Mouse (Mus musculus) embryo, embryonic 10.5 days (tissue): ENCODE results near the gene Ccm2.
A peak's percentile ranks its signal among the peaks of the same experiment; 100 is the strongest.
"Not testable (repeated sequence)": the region's sequence is repeated elsewhere in the genome, so short reads cannot be mapped to it uniquely, and the experiment has no call there.

Source experiments
- DNase-seq: peaks from one replicate; pipeline ENCODE4 v3.0.0-alpha.2; 2015; ENCODE audit warnings: low spot score

Ccm2 gene

DNA sequence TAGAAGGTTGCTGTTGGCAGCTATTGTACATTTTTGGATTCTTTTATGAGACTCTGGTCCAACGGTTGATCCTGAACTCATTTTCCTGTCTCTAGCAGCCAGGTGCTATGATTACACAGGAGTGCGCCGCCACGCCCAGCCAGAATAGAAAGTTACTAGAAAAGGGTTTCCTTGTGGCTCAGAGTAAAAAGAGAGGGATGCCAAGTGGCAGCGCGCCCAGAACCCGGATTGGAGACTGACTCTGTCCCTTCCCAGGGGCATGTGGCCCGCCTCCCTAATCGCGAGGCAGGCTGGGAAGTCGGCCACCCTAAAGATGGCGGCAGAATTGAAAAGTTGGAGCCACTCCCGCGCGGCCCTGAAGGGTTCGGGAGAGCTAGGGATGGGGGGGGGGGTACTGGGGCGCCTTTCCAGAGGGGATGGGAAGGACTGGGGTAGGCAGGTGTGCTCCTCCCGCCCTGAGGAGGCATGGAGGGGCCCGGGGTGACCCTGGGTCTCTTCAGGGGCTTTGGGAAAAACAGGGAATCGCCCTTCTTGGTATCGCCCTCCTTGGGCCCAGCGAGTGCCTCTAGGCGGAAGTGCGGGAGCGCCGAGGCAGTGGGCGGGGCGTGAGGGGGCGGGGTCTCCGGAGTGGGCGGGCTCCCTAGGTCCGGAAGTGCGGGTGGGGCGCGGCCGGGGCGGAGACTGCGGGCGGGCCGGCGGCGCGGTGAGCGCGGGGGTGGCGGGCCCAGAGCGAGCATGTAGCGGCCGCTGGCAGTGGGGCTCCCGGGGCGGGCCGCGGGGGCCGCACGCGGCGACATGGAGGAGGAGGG lies at the start of gene Ccm2:
Ccm2 (plus strand) TSS at position 683 of the 809 bp plus-strand sequence.
- peak; percentile 95 for DNase-seq

DNA sequence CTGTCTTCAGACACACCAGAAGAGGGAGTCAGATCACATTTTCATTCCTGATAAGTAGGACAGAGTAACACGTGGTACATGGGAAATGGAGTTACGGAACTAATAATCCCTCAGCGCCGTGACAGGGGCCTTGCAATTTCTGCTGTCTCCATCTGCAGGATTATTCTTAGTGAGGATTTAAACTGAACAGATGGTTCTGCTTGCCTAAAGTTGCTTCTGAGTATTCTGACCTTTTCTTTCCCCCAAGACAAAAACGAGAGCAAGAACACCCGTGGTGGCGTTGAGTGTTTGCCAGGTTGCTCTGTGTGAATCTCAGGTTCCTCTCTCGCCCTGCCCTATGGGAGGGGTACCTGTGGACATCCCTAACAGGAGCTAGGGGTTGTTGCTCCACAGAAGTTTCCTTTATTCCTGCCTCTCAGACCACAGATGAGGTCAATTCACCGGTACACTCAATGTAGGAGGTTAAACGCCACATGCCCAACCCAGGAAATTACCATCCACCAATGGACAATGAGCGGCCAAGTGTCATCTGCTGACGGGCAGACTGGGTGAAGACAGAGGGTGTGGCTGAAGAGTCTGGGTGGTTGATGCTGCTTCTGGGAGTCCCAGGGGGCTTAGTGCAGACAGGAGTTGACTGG lies 49.3 kb upstream of the Ccm2 start:
- DNase-seq, result no peak

DNA sequence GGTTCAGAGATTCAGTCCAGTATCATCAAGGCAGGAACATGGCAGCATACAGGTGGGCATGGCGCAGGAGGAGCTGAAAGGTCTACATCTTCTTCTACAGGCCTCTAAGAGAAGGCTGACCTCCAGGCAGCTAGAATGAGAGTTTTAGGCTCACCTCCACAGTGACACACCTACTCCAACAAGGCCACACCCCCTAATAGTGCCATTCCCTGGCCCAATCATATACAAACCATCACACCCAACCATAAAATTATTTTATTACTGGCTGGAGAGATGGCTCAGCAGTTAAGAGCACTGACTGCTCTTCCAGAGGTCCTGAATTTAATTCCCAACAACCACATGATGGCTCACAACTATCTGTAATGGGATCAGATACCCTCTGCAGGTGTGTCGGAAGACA lies 44.2 kb upstream of the Ccm2 start:
- no peak for DNase-seq

DNA sequence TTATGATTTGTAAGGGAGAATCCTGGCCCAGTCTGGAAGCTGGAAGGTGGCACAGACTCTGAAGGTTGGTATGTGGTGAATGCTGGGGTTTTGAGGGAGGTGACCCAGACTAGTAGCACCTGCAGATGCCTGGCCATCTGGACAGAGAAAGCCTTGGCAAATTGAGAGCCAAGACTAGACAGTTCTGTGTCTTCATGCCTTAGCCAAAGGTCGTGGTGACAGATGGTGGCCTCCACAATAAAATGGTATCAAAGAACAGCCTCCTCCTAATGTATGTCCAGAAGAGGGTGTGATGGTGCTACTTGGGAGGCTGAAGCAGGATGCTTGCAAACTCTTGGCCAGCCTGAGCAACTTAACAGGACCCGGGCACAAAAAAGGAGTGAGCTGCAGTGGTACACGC lies 42.5 kb upstream of the Ccm2 start:
- DNase-seq, result no peak

DNA sequence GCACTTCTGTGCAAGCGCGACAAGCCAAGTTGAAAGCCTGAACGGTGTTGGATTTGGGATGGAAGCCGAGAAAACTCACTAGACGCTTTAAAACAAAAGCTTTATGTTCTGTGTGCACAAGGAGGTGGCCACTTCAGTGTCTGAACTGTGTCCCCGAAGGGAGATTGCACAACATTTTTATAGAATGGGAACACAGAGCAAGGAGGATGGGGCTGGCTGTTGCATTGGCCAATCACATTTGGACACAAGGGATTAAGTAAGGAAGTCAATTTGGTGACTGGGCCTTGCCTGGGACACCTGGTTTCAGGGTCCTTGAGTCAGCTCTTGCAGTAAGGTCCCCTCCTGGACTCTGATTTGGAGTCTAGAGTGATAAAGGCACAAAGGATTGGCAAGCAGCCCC lies 42.0 kb upstream of the Ccm2 start:
- DNase-seq, result no peak

DNA sequence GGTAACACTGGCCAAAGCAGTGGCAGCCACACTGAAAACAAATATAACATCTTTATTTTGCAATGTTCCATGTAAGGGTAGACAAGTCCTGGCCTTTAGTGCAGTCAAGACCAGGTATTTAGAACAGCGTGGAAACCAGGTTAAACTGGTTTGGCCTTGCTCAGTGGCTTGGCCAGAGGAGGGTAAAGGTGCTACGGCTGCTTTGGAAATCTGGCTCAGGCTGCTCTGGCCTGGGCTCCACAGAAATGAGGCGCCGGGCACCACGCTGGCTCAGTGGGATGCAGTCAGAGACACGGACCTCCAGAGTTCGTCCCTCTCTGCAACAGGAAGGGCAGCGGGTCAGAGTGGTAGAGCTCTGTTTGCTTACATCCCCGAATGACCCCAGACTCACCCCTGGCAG lies 40.2 kb upstream of the Ccm2 start:
- no peak for DNase-seq

DNA sequence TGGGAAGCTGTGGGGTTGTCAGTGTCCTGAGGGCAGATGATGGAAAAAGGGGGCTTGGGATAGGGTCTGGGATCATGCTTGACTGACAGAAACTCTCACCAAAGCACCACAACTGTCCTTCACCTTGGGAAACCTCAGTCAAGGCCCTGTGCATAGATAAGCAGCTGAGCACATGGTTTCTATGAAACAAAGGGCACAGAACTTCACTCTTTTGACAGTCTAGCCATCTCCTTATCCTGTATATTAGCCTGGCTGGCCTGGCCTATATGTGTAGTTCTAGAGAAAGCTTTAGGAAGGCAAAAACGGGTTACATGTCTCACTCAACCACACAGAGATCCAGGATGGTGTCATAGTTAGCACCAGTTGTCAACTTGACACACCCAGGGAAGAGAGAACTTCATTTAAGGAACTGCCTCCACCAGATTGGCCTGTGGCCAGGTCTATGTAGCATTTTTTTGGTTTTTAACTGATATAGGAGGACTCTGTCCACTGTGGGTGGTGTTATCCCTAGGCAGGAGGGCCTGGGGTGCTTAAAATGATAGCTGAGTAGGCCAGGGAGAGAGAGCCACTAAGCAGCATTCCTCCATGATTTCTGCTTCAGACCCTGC lies 38.3 kb upstream of the Ccm2 start:
- no peak for DNase-seq

DNA sequence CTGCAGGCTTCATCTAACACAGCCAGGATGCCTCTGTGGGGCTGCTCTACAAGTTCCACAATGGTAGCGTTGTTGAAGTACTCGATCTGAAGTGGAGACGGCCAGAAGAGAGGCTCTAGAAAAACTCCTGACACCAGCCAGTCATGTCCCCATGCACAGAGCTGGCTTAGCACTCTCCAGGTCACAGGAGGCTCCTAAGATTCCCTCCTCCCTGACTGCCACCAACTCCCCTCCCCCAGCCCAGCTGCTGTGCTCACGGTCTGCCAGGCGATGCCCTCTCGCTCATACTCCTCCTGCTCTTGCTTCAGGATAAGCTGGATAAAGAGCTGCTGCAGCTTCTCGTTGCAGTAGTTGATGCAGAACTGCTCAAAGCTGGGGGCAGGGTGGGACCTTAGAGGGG lies 31.9 kb upstream of the Ccm2 start:
- DNase-seq, result no peak

DNA sequence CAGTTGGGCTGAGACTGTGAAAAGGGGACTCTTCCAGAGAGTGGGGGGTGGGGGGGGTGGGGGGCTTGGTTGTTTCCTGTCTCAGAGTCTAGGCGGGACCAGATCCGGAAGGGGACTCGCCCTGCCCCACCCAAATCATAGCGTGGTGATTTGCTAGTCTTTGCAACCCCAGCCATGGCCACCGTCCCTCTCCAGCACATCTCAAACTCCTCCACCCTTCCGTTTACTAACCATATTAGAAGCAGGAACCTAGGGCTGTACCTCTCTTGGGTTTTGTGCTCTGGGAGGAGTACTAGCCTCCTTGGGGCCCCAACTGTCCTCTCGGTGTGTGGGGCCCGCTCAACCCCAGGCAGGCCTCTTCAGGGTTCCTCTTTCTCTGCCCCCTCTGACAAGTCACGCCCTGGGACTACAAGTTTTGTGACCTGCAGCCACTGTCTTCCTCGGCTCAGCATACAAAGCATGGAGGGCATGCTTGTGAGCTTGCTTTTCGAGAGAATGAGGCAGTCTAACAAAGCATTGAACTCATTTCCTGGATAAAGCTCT lies 27.1 kb upstream of the Ccm2 start:
- no peak for DNase-seq

DNA sequence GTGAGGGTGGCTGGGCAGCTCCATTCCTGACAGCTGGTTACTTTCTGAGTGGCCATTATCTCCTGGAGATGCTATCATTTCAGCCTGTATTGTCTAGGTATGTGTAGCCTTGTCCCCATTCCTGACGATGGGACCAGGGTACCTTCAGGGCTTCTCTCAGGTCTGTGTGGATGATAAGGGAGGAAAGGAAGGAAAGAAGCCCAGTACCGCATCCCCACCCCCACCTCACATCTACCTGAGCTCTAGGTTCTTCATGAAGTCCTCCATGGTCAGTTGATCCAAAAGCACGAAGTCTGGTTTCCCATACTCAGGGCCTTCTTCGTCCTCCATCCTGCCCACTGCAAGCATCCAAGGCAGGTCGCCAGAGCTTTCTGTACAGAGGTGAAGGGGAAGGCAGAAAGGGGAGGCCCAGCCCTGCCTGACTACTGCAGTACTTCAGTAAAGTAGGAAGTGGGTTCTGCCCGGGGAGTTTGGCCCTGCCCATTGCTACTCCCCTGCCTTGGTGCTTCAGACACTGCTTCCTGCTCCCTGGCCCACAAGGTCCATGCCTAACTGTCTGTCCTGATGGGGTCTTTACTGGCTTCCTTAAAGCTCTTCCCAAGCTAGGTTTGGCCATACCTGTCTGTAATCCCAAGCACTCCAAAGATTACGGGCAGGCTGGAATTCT lies 26.0 kb upstream of the Ccm2 start, which contains the start of gene Myo1g:
Myo1g (minus strand) TSS at position 459 of the 667 bp plus-strand sequence.
- DNase-seq, result no peak

DNA sequence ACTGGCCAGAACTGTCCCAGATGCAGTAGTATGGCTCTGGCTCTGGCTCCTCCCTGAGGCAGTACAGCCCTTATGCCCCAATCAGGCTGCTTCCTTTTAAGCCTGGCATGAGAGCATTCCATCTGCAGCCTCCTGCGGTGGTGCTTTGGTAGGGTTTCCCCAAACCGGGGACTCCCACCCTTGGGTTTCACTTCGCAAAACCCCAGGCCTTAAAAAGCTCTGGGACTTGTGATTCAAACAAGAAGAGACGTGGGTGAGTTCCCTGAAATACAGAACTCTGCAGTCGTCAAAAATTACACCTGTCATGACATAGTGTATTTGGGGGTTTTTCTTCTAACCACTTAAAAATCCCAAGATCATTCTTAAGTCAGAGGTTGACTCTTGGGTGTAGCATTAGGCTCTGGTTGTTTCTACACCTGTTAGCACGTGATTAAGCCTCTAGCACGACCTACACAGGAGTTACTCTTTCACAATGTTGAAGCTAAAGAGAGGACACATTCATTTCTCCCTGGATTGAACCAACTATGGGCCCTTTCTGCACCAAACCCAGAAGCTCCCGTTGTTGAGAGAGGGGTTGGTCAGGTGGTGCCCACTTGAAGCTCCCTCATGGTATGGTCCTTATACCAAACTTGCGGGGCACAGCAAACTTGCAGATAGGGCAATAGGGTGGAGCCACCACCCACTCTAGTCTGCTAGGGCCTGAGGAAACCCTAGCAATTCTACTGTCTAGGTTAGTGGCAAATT lies 23.7 kb upstream of the Ccm2 start:
- no peak for DNase-seq

DNA sequence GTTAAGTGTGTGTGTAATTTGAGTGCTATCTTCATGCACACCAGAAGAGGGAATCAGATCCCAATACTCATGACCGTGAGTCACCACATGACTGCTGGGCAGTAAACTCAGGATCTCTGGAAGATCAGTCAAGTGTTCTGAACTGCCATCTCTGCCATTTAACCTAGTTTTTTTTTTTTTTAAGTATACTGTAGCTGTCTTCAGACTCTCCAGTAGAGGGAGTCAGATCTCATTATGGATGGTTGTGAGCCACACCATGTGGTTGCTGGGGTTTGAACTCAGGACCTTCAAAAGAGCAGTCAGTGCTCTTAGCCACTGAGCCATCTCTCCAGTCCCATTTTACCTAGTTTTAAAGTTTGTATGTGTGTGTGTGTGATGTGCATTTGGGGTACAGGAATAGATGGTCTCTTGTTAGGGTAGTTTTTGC lies 23.0 kb upstream of the Ccm2 start:
- DNase-seq, result no peak

DNA sequence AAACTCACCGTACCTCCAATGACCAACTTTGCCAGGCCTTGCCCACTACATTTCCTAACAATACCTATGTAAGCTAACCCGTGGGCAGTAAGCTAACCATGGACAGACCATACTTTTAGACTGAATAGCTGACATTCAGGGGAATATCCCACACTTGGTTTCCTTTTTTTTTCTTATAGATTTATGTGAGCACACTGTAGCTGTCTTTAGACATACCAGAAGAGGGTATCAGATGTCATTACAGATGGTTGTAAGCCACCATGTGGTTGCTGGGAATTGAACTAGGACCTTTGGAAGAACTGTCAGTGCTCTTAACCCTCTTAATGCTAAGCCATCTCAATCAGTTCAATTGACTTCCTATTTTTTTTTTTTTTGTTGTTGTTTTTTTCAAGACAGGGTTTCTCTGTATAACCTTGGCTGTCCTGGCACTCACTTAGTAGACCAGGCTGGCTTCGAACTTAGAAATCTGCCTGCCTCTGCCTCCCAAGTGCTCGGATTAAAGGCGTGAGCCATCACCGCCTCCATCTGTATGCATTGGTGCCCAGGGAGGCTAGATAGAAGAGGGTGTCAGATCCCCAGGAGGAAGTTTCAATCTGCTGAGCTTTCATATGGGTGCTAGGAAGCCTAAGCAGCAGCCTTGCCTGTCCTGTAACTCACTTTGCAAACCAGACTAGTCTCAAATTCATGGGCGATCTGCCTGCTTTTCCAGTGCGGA lies 22.4 kb upstream of the Ccm2 start:
- no peak for DNase-seq

DNA sequence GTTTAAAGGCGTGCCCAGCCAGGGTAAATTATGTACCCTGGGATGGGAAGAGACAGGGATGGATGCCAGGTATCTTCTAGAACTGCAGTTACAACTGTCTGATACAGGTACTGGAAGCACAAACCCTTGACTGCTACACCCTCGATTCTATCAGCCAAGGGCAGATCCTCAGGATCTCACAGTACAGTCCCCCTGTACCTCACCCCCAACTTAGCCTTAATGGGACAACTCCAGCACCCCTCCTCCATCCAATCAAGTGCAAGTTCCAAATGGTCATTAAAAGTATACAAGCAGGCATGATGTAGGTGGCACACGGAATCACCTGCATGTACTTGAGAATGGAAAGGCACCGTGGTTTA lies 21.8 kb upstream of the Ccm2 start:
- no peak for DNase-seq

DNA sequence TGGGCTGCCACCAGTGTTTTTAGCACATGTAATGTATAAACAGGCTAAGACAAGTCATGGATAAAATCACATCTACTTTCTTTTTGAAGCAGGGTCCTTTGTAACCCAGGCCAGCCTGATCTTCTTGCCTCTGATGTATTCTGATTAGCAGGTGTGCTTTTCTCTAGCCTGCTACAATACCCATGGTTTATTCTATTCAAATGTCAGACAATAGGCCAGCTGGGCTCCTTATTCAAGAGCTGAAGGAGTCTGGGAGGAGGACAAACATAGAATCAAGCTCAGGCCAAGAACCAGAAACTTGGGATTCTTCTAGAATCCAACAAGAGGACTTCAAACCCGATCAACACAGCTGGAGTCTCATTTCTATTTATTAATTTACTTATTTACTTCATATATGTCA lies 21.4 kb upstream of the Ccm2 start:
- DNase-seq, result no peak

DNA sequence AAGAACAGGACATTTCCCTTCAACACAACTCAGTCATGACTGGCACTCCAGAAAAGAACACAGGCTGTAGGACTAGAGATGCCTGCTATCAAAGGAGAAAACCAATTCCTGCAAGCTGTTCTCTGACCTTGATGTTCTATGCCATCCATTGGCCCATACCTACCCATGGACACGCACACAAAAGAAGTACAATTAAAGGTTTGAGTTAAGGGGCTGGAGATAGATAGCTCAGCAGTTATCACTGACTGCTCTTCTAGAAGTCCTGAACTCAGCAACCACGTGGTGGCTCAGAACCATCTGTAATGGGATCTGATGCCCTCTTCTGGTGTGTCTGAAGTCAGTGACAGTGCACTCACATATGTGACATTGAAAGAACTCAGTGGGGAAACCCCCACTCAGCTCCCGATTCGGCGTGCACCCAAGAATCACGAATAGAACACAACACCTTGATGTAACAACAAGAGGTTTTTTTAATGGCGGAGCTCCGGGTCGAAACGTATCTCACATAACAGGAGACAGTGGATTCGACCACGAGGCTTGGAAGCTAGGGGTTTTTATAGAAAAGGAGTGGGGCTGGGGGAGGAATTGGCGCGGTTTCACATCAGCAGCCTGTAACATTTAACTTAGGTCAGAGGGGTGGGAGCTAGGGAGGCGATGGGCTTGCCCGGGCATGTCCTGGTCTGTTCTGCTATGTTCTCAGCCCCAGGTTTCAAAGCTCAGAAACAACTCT lies 20.0 kb upstream of the Ccm2 start:
- not testable (repeated sequence) for DNase-seq

DNA sequence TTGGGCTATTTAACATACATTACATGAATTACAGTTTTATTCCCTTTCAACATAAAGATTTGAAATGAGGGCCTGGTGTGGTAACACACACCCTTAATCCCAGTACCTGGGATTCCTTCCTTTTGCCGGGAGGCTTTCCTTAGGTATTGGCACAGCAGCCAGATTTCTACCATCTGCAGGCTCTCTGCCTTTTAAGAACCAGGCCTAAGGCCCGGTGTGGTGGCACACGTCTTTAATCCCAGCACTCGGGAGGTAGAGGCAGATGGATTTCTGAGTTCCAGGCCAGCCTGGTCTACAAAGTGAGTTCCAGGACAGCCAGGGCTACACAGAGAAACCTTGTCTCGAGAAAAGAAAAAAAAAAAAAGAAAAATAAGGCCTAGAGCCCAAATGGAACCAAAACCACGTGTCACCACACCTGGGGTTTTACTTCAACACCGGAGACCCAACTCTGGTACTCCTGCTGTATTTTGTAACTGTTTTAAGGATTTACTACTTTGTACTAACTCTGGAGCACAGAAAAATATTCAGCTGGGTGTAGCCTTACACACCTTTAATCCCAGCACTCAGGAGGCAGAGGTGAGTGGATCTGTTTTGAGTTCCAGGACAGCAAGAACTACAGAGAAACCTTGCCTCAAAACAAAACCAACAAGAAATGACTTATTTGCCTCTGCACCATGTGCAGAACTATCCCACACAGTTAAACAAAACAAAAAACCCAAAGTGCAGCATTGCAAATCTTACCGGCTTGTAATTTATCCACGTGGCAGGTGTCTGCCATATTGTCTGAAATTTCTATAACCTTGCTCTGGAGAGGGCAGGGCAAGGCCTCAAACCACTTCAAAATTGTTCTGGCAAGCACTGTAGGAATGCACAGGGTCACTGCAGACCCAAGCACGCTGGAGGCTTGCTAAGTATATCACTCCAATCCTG lies 19.2 kb upstream of the Ccm2 start:
- DNase-seq, result peak; percentile 29

DNA sequence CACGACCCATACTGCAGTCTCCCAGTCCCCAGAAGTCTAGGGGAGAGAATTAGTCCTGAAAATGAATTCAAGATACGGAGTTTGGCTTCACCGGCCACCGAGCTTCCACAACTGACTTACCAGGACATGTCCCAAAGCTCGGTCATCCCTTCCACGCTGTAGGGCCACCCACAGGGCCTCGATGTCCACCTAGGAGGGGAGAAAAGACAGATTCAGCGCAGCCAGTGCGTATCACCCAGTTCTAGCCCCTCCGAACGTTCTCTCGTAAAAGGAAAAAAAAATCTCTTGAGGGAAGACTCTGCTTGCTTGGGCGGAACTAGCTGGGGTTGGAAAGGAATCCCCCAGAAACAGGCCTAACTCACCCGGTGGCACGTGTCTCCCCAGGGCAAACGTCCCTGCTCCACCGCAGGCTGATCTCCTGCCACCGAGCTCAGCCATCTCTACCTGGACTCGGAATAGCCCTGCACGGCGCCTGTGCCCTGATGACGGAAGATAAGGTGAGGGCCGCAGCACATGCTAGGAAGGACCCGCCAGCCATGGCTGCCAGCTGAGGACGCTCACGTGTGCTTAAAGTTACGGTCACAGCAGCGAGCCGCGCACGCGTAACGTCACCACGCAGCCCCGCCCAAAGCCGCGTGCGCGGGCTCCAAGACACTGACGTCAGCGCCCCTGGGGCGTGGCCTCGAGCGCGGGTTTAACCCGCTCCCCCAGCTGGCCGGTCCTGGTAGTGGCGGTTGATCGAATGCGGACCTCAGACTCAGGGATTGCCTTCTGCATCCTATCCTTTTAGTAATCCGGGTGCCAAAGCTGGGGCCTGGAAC lies 18.3 kb upstream of the Ccm2 start:
- peak; percentile 100 for DNase-seq
